Mouse (Mus musculus): ENCODE results near the gene Jak1.

- TF ChIP-seq CTCF (IDR thresholded peaks at IDR 0.05; ENCODE audit: extremely low read depth, insufficient read depth, low read length) (no peak), POLR2A (IDR thresholded peaks at IDR 0.05; ENCODE audit: extremely low read depth, insufficient read depth, low read length) (no peak)
These were observed 107.6 kb downstream of the Jak1 start for GRCm38 (mm10) chr4:101157476-101157875.

Measured in cortical plate, adult 2 months (tissue).